Mouse (Mus musculus): ENCODE measurements around the gene Pnn. TPM values are rescaled to one million over a fixed set of nuclear protein-coding genes. Genes with fewer than 3 reads are reported as not detected.
"Not testable (repeated sequence)": the region's sequence is repeated elsewhere in the genome, so short reads cannot be mapped to it uniquely, and the experiment has no call there.

Pnn gene
- polyA plus RNA-seq, 1 experiment from 2014 or later = 105 TPM

DNA sequence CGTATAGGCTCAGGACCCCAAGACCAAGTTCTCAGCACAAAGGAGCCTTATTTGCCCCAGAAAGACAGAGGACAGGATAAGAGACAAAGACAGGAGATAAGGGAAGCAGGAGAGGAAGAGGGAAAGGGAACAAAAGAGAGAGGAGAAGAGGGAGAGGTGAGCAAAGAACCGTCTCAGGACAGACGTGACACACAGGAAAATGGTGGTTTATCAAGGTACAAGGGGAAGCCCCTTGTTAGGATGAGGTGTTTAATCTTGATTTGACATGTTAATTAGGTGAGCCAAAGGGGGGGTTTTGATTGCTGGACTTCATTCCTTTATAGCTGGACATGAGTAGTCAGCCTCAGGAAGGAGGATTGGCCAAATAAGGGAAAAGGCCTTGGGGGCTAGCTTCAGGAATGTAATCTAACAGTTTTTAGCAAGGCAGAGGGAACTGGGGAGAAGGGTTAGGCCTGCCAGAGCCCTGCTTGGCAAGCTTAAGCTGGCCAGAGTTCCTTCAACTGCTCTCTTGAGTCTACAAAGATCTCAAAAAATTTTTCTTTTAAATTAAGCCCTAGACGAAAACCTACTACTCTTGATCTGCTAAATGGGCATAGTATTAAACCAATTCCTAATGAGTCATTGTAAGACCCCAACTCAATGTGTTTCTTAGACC is 11.4 kb upstream of the Pnn start:
- 67% methylated on average over 4 of the region's 4 CpGs for WGBS
- Histone ChIP-seq H3K4me1 (peaks cover 12% of the 10 kb centered on the region), H3K4me3 (no peak overlapping the region), H3K36me3 (peaks cover 23% of the 10 kb centered on the region), H3K27me3 (no peaks in the 10 kb centered on the region), H3K9me3 (no peaks in the 10 kb centered on the region), H3K4me2 (no peak overlapping the region), H3K9ac (no peak overlapping the region), H3K27ac (no peak overlapping the region)
- no peak for ATAC-seq (ENCODE audit: borderline replicate concordance, extremely low read depth, low FRiP score, low TSS enrichment)

DNA sequence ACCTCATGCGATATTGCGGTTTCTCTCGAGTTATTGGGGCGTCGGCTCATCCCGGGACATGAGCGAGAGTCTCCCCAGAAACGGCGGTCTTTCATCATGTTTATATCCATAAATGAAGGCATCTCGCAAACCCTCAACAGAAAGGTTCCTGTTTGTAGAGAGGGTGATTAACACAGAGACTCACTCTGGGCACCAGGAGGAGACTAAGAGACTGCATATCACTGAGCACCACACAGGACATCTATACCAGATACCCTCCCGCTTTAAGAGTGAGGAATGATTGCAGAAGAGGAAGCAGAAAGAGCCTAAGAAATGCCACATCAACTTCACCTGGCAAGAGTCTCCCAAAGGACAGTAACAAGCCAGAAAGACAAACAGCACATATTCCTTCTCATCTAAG is 10.5 kb upstream of the Pnn start:
- H3K9ac ChIP-seq = no peak overlapping the region
- no peak for ATAC-seq (ENCODE audit: borderline replicate concordance, extremely low read depth, low FRiP score, low TSS enrichment)
- no peak overlapping the region for H3K4me3 ChIP-seq
- WGBS = 97% methylated on average over 11 of the region's 11 CpGs
- peaks cover 23% of the 10 kb centered on the region for H3K36me3 ChIP-seq
- no peaks in the 10 kb centered on the region for H3K9me3 ChIP-seq
- H3K27ac ChIP-seq = no peak overlapping the region
- no peaks in the 10 kb centered on the region for H3K27me3 ChIP-seq
- peaks cover 13% of the 10 kb centered on the region for H3K4me1 ChIP-seq
- no peak overlapping the region for H3K4me2 ChIP-seq

DNA sequence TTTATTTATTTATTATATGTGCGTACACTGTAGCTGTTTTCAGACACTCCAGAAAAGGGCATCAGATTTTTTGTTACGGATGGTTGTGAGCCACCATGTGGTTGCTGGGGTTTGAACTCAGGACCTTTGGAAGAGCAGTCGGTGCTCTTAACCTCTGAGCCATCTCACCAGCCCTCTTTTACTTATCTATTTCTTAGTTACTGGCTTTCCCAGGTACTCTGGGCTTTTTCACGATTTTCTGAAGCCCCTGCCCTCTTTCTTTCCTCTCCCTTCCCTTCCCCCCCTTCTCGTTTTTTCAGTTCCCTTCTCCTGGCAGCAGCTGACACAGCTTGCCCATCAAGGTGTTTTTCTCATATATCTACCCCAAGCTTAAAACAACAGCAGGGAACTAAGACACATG is 8.4 kb upstream of the Pnn start:
- H3K4me3 ChIP-seq; H3K4me2 ChIP-seq; H3K9ac ChIP-seq; H3K27me3 ChIP-seq; H3K9me3 ChIP-seq; H3K27ac ChIP-seq; ATAC-seq (ENCODE audit: borderline replicate concordance, extremely low read depth, low FRiP score, low TSS enrichment): not testable (repeated sequence)
- WGBS = 82% methylated on average over 5 of the region's 5 CpGs
- peaks cover 13% of the 10 kb centered on the region for H3K4me1 ChIP-seq
- H3K36me3 ChIP-seq = peaks cover 23% of the 10 kb centered on the region

GRCm38 (mm10) chr12:59060322-59060721 is 6.4 kb upstream of the Pnn start:
- Histone ChIP-seq H3K27me3 (no peaks in the 10 kb centered on the region), H3K9me3 (no peaks in the 10 kb centered on the region), H3K36me3 (peaks cover 23% of the 10 kb centered on the region), H3K4me3 (peak overlapping the region; percentile 58), H3K9ac (peak overlapping the region; percentile 79), H3K27ac (peak overlapping the region; percentile 87), H3K4me2 (peak overlapping the region; percentile 52), H3K4me1 (peaks cover 13% of the 10 kb centered on the region)
- WGBS = 44% methylated on average over 4 of the region's 4 CpGs
- ATAC-seq (ENCODE audit: borderline replicate concordance, extremely low read depth, low FRiP score, low TSS enrichment) = no peak

- H3K4me1 ChIP-seq = peaks cover 16% of the 10 kb centered on the region
- H3K4me2 ChIP-seq = peak within 1 kb of the TSS; percentile 52
- peak within 1 kb of the TSS; percentile 58 for H3K4me3 ChIP-seq
- ATAC-seq (ENCODE audit: borderline replicate concordance, extremely low read depth, low FRiP score, low TSS enrichment) = peak; percentile 98
- H3K27ac ChIP-seq = peak within 1 kb of the TSS; percentile 87
- H3K27me3 ChIP-seq = no peaks in the 10 kb centered on the region
- under 1% methylated on average over 49 of the region's 49 CpGs for WGBS
- H3K36me3 ChIP-seq = peaks cover 21% of the 10 kb centered on the region
- peak within 1 kb of the TSS; percentile 79 for H3K9ac ChIP-seq
- no peaks in the 10 kb centered on the region for H3K9me3 ChIP-seq
Observed at GRCm38 (mm10) chr12:59060993-59061595, 5.6 kb upstream of the Pnn start, which contains the start of gene Trappc6b. Gene Trappc6b, minus strand, starts transcription at chr12:59061472.

DNA sequence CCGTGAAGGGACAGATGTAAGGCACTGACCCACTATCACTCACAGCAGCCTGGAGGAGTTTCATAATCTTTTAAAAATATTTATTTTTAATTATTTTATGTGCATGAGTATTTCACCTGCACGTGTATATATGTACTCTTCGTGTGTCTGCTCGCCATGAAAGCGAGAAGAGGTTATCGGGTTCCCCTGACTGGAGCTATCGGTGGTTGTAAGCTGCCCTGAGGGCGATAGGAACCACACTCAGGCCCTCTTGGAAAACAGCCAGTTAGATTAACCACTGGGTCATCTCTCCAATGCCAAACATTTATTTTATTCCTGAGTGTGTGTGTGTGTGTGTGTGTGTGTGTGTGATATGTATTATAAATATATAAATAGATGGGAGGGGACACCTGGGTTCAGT is 1.8 kb upstream of the Pnn start:
- H3K27ac ChIP-seq = no peak overlapping the region
- ATAC-seq (ENCODE audit: borderline replicate concordance, extremely low read depth, low FRiP score, low TSS enrichment) = no peak
- no peaks in the 10 kb centered on the region for H3K9me3 ChIP-seq
- peaks cover 17% of the 10 kb centered on the region for H3K4me1 ChIP-seq
- H3K27me3 ChIP-seq = no peaks in the 10 kb centered on the region
- no peak overlapping the region for H3K4me3 ChIP-seq
- H3K36me3 ChIP-seq = peaks cover 18% of the 10 kb centered on the region
- 81% methylated on average over 8 of the region's 8 CpGs for WGBS
- no peak overlapping the region for H3K4me2 ChIP-seq
- H3K9ac ChIP-seq = no peak overlapping the region

DNA sequence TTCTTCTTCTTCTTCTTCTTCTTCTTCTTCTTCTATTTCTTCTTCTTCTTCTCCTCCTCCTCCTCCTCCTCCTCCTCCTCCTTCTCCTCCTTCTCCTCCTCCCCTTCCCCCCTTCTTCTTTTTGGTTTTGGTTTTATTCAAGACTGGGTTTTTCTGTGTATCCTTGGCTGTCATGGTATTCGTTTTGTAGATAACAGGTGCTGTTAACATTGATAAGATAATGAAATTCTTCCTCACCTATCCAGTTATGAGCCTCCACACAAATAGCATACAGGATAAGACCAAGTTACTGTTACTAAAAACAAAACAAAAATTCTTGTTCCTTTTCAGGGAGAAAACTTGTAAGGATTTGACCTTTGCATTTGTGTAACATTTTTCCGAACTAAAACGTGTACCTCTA is 908 bp upstream of the Pnn start:
- Histone ChIP-seq H3K36me3 (peaks cover 27% of the 10 kb centered on the region), H3K4me3 (peak overlapping the region; percentile 90), H3K9me3 (no peaks in the 10 kb centered on the region), H3K4me2 (peak overlapping the region; percentile 60), H3K27me3 (no peaks in the 10 kb centered on the region), H3K4me1 (peaks cover 12% of the 10 kb centered on the region), H3K27ac (peak overlapping the region; percentile 94; the same call in 1 of the 2 replicates), H3K9ac (peak overlapping the region; percentile 51; the same call in 1 of the 2 replicates)
- no peak for ATAC-seq (ENCODE audit: borderline replicate concordance, extremely low read depth, low FRiP score, low TSS enrichment)
- WGBS = 40% methylated on average over 3 of the region's 3 CpGs

DNA sequence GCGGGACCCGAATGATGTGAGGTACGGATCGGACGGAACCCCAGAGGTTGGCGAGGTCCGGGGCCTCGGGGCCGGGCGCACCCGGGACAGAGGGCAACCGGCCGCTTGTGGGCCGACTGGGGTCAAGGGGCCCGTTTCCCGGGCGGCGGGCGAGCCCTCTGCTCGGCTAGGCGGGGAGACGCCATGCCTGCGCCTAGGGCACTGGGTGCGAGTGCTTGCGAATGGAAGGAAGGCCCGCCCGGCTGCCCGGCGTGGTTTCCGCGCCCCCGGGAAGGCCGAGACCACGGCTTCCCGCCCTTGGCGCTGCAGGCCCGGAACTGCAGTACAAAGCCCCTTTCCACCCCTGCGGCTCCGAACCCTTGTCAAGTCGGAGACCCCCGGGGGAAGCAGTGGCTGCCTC is 411 bp downstream of the Pnn start:
- no peaks in the 10 kb centered on the region for H3K27me3 ChIP-seq
- peak overlapping the region; percentile 60 for H3K4me2 ChIP-seq
- H3K9me3 ChIP-seq = no peaks in the 10 kb centered on the region
- H3K36me3 ChIP-seq = peaks cover 40% of the 10 kb centered on the region
- H3K4me3 ChIP-seq = peak overlapping the region; percentile 90
- under 1% methylated on average over 39 of the region's 41 CpGs for WGBS
- H3K27ac ChIP-seq = peak overlapping the region; percentile 81
- peaks cover 12% of the 10 kb centered on the region for H3K4me1 ChIP-seq
- peak overlapping the region; percentile 97 for H3K9ac ChIP-seq
- ATAC-seq (ENCODE audit: borderline replicate concordance, extremely low read depth, low FRiP score, low TSS enrichment) = peak; percentile 56

DNA sequence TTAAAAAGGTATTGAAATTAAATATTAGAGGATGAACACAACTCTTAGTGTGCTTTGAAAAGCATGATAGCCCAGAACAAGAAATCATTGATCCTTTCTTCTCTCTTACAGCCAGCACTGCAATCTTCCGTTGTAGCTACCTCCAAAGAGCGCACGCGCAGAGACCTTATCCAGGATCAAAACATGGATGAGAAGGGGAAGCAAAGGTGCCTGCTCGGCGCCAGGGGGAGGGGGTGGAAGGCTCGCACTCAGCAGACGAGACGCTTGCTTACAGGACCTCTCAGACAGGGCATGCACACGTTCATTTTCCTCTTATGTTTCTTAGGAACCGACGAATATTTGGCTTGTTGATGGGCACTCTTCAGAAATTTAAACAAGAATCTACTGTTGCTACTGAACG is 2.1 kb downstream of the Pnn start:
- peaks cover 12% of the 10 kb centered on the region for H3K4me1 ChIP-seq
- peaks cover 46% of the 10 kb centered on the region for H3K36me3 ChIP-seq
- no peaks in the 10 kb centered on the region for H3K9me3 ChIP-seq
- no peak overlapping the region for H3K27ac ChIP-seq
- no peak overlapping the region for H3K9ac ChIP-seq
- no peak for ATAC-seq (ENCODE audit: borderline replicate concordance, extremely low read depth, low FRiP score, low TSS enrichment)
- no peak overlapping the region for H3K4me2 ChIP-seq
- no peaks in the 10 kb centered on the region for H3K27me3 ChIP-seq
- no peak overlapping the region for H3K4me3 ChIP-seq
- 85% methylated on average over 13 of the region's 13 CpGs for WGBS

GRCm38 (mm10) chr12:59072286-59072685 is 5.6 kb downstream of the Pnn start:
- WGBS = 86% methylated on average over 11 of the region's 11 CpGs
- H3K9me3 ChIP-seq = no peaks in the 10 kb centered on the region
- H3K4me3 ChIP-seq = no peak overlapping the region
- H3K27ac ChIP-seq = no peak overlapping the region
- H3K4me2 ChIP-seq = no peak overlapping the region
- peaks cover 9% of the 10 kb centered on the region; the same call in 1 of the 2 replicates for H3K4me1 ChIP-seq
- H3K27me3 ChIP-seq = no peaks in the 10 kb centered on the region
- no peak for ATAC-seq (ENCODE audit: borderline replicate concordance, extremely low read depth, low FRiP score, low TSS enrichment)
- H3K9ac ChIP-seq = no peak overlapping the region
- peaks cover 54% of the 10 kb centered on the region for H3K36me3 ChIP-seq

- Histone ChIP-seq H3K9me3 (no peaks in the 10 kb centered on the region), H3K4me2 (no peak overlapping the region), H3K36me3 (peaks cover 44% of the 10 kb centered on the region), H3K9ac (no peak overlapping the region), H3K4me1 (no peaks in the 10 kb centered on the region), H3K4me3 (no peak overlapping the region), H3K27ac (no peak overlapping the region), H3K27me3 (no peaks in the 10 kb centered on the region)
- no peak for ATAC-seq (ENCODE audit: borderline replicate concordance, extremely low read depth, low FRiP score, low TSS enrichment)
- WGBS = 86% methylated on average over 3 of the region's 3 CpGs
Observed at GRCm38 (mm10) chr12:59074052-59074451, 7.4 kb downstream of the Pnn start.

DNA sequence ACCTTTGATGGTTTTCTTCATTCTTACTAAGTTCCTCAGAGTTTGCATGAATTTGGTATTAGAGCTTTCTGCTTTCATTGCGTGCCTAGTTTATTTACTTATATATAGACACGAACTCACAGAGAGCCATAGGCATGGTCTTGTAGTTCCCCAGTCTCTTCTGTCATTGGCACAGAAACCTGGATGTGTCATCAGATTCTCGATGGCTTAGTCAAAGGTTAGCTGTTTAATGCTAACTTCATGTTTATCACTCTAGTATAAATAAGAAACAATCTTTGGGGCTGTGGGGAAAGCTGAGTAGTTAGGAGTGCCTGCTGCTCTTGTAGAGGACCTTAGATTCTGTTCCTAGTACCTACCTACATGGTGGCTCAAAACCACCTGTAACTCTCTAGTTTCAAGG is 10.3 kb downstream of the Pnn start:
- no peak; the same call in 1 of the 2 replicates for ATAC-seq (ENCODE audit: borderline replicate concordance, extremely low read depth, low FRiP score, low TSS enrichment)
- Histone ChIP-seq H3K4me2 (no peak overlapping the region), H3K4me1 (no peaks in the 10 kb centered on the region), H3K4me3 (no peak overlapping the region), H3K27ac (no peak overlapping the region), H3K9ac (no peak overlapping the region), H3K36me3 (peaks cover 15% of the 10 kb centered on the region), H3K27me3 (no peaks in the 10 kb centered on the region), H3K9me3 (no peaks in the 10 kb centered on the region)
- 79% methylated on average over 3 of the region's 3 CpGs for WGBS
